Mouse (Mus musculus) cerebellum, adult 9-11 months (tissue): ENCODE results near the gene Ptdss2.
A peak's percentile ranks its signal among the peaks of the same experiment; 100 is the strongest.

ENCODE experiments used
- DNase-seq: peaks from one replicate; pipeline ENCODE4 v3.0.0; 2022

The Ptdss2 gene

GRCm38 (mm10) chr7:141122689-141123516, 721 bp downstream of the Ptdss2 start:
- peak; percentile 96 for DNase-seq

- no peak for DNase-seq
These were observed 1.3 kb downstream of the Ptdss2 start for GRCm38 (mm10) chr7:141123517-141123856.

- DNase-seq = peak; percentile 89
These were observed 9.0 kb downstream of the Ptdss2 start for GRCm38 (mm10) chr7:141131024-141131820.

- DNase-seq = no peak
These were observed 9.9 kb downstream of the Ptdss2 start for GRCm38 (mm10) chr7:141131904-141132755.

- DNase-seq = no peak
These were observed 19.1 kb downstream of the Ptdss2 start for GRCm38 (mm10) chr7:141141326-141141725.

- DNase-seq = peak; percentile 52
These were observed 20.9 kb downstream of the Ptdss2 start for GRCm38 (mm10) chr7:141143112-141143511.

- no peak for DNase-seq
These were observed 21.7 kb downstream of the Ptdss2 start for GRCm38 (mm10) chr7:141143861-141144260.

GRCm38 (mm10) chr7:141144650-141145049, 22.5 kb downstream of the Ptdss2 start:
- peak; percentile 47 for DNase-seq

- DNase-seq = peak; percentile 66
These were observed 23.2 kb downstream of the Ptdss2 start for GRCm38 (mm10) chr7:141145403-141145802.

- DNase-seq = no peak
These were observed 23.9 kb downstream of the Ptdss2 start for GRCm38 (mm10) chr7:141146043-141146595.

GRCm38 (mm10) chr7:141147044-141147443, 24.9 kb downstream of the Ptdss2 start:
- peak; percentile 59 for DNase-seq

- DNase-seq = no peak
These were observed 26.5 kb downstream of the Ptdss2 start for GRCm38 (mm10) chr7:141148639-141149038.

- no peak for DNase-seq
These were observed 33.2 kb downstream of the Ptdss2 start for GRCm38 (mm10) chr7:141155362-141155761.

- DNase-seq = no peak
These were observed 42.2 kb downstream of the Ptdss2 start for GRCm38 (mm10) chr7:141164397-141164796.

- DNase-seq = no peak
These were observed 42.7 kb downstream of the Ptdss2 start for GRCm38 (mm10) chr7:141164850-141165249.

- DNase-seq = peak; percentile 54
These were observed 45.8 kb downstream of the Ptdss2 start for GRCm38 (mm10) chr7:141167901-141168517.

GRCm38 (mm10) chr7:141168518-141168953, 46.4 kb downstream of the Ptdss2 start:
- no peak for DNase-seq

GRCm38 (mm10) chr7:141169300-141169699, 47.1 kb downstream of the Ptdss2 start:
- DNase-seq = no peak

GRCm38 (mm10) chr7:141169866-141170265, 47.7 kb downstream of the Ptdss2 start:
- no peak for DNase-seq

GRCm38 (mm10) chr7:141172116-141173006, 50.2 kb downstream of the Ptdss2 start, which contains the start of gene Rnh1:
Gene Rnh1, minus strand, starts transcription at chr7:141172857.
- DNase-seq = peak; percentile 93

GRCm38 (mm10) chr7:141173323-141173850, 51.2 kb downstream of the Ptdss2 start:
- DNase-seq = no peak
